In the genomic region with DNA sequence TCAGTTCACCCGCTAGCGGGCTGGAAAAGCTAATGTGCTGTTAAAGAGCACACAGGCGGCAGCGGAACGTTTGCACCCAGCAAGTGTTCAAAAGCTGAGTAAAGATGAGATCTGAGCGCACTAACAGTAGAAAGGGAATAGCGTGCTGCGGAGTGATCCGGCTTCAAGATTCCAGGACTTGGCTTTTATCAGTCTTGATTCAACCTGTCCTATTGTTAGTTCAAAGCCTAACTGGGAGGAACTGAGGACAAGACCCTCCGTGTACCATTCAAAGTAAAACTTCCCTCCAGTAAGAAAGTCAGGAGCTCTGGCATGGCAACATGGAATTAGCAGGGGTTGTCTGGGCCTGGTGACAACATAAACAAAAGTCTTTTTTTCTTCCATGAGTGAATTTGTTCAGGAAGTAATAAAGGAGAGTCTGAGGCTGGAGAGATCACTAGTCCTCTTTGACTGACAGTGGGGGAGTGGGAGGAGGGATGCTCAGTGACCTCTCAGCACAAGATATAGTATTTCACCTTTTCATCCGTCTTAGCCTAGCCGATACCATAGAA, we compare ENCODE assay signal across 8 mouse cellular contexts. TPM values are rescaled to one million over a fixed set of nuclear protein-coding genes. Genes with fewer than 3 reads are reported as not detected.
DNase-seq lines count a peak whose midpoint lies in the region; ATAC-seq and TF ChIP-seq lines count a peak whose summit lies in the region.

No protein-coding gene starts in this region.

- peak overlapping the region; percentile 63; the same call in 1 of the 2 replicates for H3K4me3 ChIP-seq in lung, embryonic 15.5 days
- H3K4me3 ChIP-seq in forebrain, embryonic 12.5 days (replicated peaks) = peak overlapping the region; percentile 78
- H3K4me3 ChIP-seq in neural tube, embryonic 14.5 days (ENCODE audit: low read depth, low read length) = peak overlapping the region; percentile 74
- H3K4me3 ChIP-seq in cerebellum, adult 2 months (replicated peaks; ENCODE audit: insufficient read depth, low read depth, low read length) = no peak overlapping the region

- no peak for DNase-seq in lung, postnatal 4 days
- peak; percentile 11 to 44 for DNase-seq in kidney, postnatal 4 days
- no peak for DNase-seq in cerebellum, adult 9-11 months
- no peak for DNase-seq in adrenal gland, postnatal 4 days (ENCODE audit: low spot score in 2 of 2)
- DNase-seq in cerebellum, adult 2 months = no peak

- H3K9ac ChIP-seq in lung, embryonic 15.5 days = no peak overlapping the region
- peak overlapping the region; percentile 87; the same call in 1 of the 2 replicates for H3K9ac ChIP-seq in forebrain, embryonic 12.5 days
- H3K9ac ChIP-seq in neural tube, embryonic 14.5 days (replicated peaks; ENCODE audit: low read depth, low read length) = no peak overlapping the region; the same call in 1 of the 2 replicates

- WGBS in lung, embryonic 15.5 days = 5% methylated on average over 12 of the region's 12 CpGs
- 0% methylated on average over 12 of the region's 12 CpGs for WGBS in forebrain, embryonic 12.5 days
- under 1% methylated on average over 12 of the region's 12 CpGs for WGBS in neural tube, embryonic 14.5 days
- 15% methylated on average over 12 of the region's 12 CpGs for WGBS in cerebellum, adult 2 months

- no peak for ATAC-seq in lung, embryonic 15.5 days (ENCODE audit: borderline replicate concordance, extremely low read depth, low FRiP score, low TSS enrichment)
- peak; percentile 30 for ATAC-seq in forebrain, embryonic 12.5 days (ENCODE audit: low FRiP score)
- ATAC-seq in neural tube, embryonic 14.5 days (ENCODE audit: low read depth) = no peak

- TF ChIP-seq POLR2A in cerebellum, adult 2 months (IDR thresholded peaks at IDR 0.05; ENCODE audit: borderline replicate concordance, insufficient read depth, low read length) = no peak

- TF ChIP-seq CTCF in cerebellum, adult 2 months (IDR thresholded peaks at IDR 0.05; ENCODE audit: borderline replicate concordance, insufficient read depth, low read depth, low read length) = no peak

- peaks cover 15% of the 10 kb centered on the region for H3K27me3 ChIP-seq in lung, embryonic 15.5 days
- H3K27me3 ChIP-seq in forebrain, embryonic 12.5 days = no peaks in the 10 kb centered on the region
- H3K27me3 ChIP-seq in neural tube, embryonic 14.5 days (ENCODE audit: control insufficient read depth, insufficient read depth, low read length) = no peaks in the 10 kb centered on the region; the same call in 1 of the 2 replicates
- H3K27me3 ChIP-seq in cerebellum, adult 2 months (ENCODE audit: control insufficient read depth, insufficient read depth, low read length) = no peaks in the 10 kb centered on the region

- no peaks in the 10 kb centered on the region for H3K9me3 ChIP-seq in lung, embryonic 15.5 days
- no peaks in the 10 kb centered on the region for H3K9me3 ChIP-seq in forebrain, embryonic 12.5 days
- H3K9me3 ChIP-seq in neural tube, embryonic 14.5 days (ENCODE audit: control insufficient read depth, low read length) = no peaks in the 10 kb centered on the region

- peaks cover 13% of the 10 kb centered on the region for H3K4me1 ChIP-seq in lung, embryonic 15.5 days
- H3K4me1 ChIP-seq in forebrain, embryonic 12.5 days = peaks cover 49% of the 10 kb centered on the region
- peaks cover 13% of the 10 kb centered on the region for H3K4me1 ChIP-seq in neural tube, embryonic 14.5 days (ENCODE audit: control insufficient read depth, insufficient read depth, low read length)
- H3K4me1 ChIP-seq in cerebellum, adult 2 months (ENCODE audit: control insufficient read depth, insufficient read depth, low read length) = peaks cover under 1% of the 10 kb centered on the region; the same call in 1 of the 2 replicates

- H3K4me2 ChIP-seq in lung, embryonic 15.5 days = peak overlapping the region; percentile 98
- H3K4me2 ChIP-seq in forebrain, embryonic 12.5 days = peak overlapping the region; percentile 76
- peak overlapping the region; percentile 92 for H3K4me2 ChIP-seq in neural tube, embryonic 14.5 days (ENCODE audit: low read depth, low read length)

- H3K36me3 ChIP-seq in lung, embryonic 15.5 days = no peaks in the 10 kb centered on the region
- no peaks in the 10 kb centered on the region for H3K36me3 ChIP-seq in forebrain, embryonic 12.5 days (replicated peaks)
- no peaks in the 10 kb centered on the region for H3K36me3 ChIP-seq in neural tube, embryonic 14.5 days (ENCODE audit: control insufficient read depth, insufficient read depth, low read length)

- H3K27ac ChIP-seq in lung, embryonic 15.5 days = no peak overlapping the region
- peak overlapping the region; percentile 94 for H3K27ac ChIP-seq in forebrain, embryonic 12.5 days
- H3K27ac ChIP-seq in neural tube, embryonic 14.5 days (ENCODE audit: low read depth, low read length) = no peak overlapping the region
- no peak overlapping the region for H3K27ac ChIP-seq in cerebellum, adult 2 months (ENCODE audit: insufficient read depth, low read length)

RNA-seq across cellular contexts. Expression of a gene that starts 0.8 kb away (rescaled TPM):
- 4.5 and 5.1 TPM in 2 replicates for polyA plus RNA-seq in lung, embryonic 15.5 days (2015; fragmentation: Nextera tagmentation; extraction: Ambion mirVana)
- 25.0 and 26.0 TPM in 2 replicates for polyA plus RNA-seq in forebrain, embryonic 12.5 days (2016; fragmentation: Nextera tagmentation; extraction: Ambion mirVana)
- polyA plus RNA-seq in neural tube, embryonic 14.5 days (2014; fragmentation: Nextera tagmentation; extraction: Ambion mirVana) = 13.4 and 14.3 TPM in 2 replicates
- total RNA-seq in adrenal gland, postnatal 4 days (2021) = 1 to 10 TPM in 1 of 2 experiments, under 1 TPM in 1; 0.87 to 4.9 TPM
- polyA plus RNA-seq in cerebellum, adult 2 months (2012; rRNA removed) = 13.1 and 14.3 TPM in 2 replicates

RNA-seq across cellular contexts. Expression of a gene that starts 29.2 kb away (rescaled TPM):
- polyA plus RNA-seq in lung, embryonic 15.5 days (2015; fragmentation: Nextera tagmentation; extraction: Ambion mirVana) = 5.9 and 6.2 TPM in 2 replicates
- polyA plus RNA-seq in forebrain, embryonic 12.5 days (2016; fragmentation: Nextera tagmentation; extraction: Ambion mirVana) = 2.9 and 3.0 TPM in 2 replicates
- 6.4 and 8.2 TPM in 2 replicates for polyA plus RNA-seq in neural tube, embryonic 14.5 days (2014; fragmentation: Nextera tagmentation; extraction: Ambion mirVana)
- total RNA-seq in adrenal gland, postnatal 4 days (2021) = 10 to 100 TPM; 14.3 to 15.1 TPM
- 4.6 and 4.7 TPM in 2 replicates for polyA plus RNA-seq in cerebellum, adult 2 months (2012; rRNA removed)

Comparison
In these comparisons a context has a peak if more than half of its experiments do, and no peak if none do; other contexts are left out.
1. DNase-seq: peak in kidney, postnatal 4 days (2 of 2); none in lung, postnatal 4 days (0 of 2), cerebellum, adult 9-11 months (single experiment), adrenal gland, postnatal 4 days (0 of 2) and cerebellum, adult 2 months (0 of 2).
2. Peak in every context shown above with its lines, with median percentiles within 50 percentile points of each other: H3K4me2 ChIP-seq.